Mouse (Mus musculus) lung, embryonic 16.5 days (tissue): ENCODE data around the gene Zfp106. TPM values are rescaled to one million over a fixed set of nuclear protein-coding genes. Genes with fewer than 3 reads are reported as not detected.

Experiments used
- ATAC-seq: fragments of 200-750 bp; cut with Nextera tagmentation; 2 replicates; pipeline ENCODE4 v1.8.0; 2017; ENCODE audit warnings: low read depth, mild to moderate bottlenecking, moderate library complexity
- H3K27ac ChIP-seq: fragments of 300-500 bp; sonication (generic); 2 replicates; pipeline ENCODE4 v1.5.1; 2014; ENCODE audit warnings: mild to moderate bottlenecking, control low read depth, low read length
- H3K27me3 ChIP-seq: fragments of 300-500 bp; sonication (generic); 2 replicates; pipeline ENCODE4 v1.6.1; 2014; ENCODE audit warnings: low read depth, low read length, mixed read lengths; ENCODE audit not compliant: control insufficient read depth, insufficient read depth
- H3K36me3 ChIP-seq: fragments of 300-500 bp; sonication (generic); 2 replicates; pipeline ENCODE4 v1.6.1; 2014; ENCODE audit warnings: low read length; ENCODE audit not compliant: control insufficient read depth, insufficient read depth
- H3K4me1 ChIP-seq: fragments of 300-500 bp; sonication (generic); replicated peaks from 2 replicates; pipeline ENCODE4 v1.6.1; 2014; ENCODE audit warnings: low read length, mixed read lengths; ENCODE audit not compliant: control insufficient read depth, insufficient read depth
- H3K4me2 ChIP-seq: fragments of 300-500 bp; sonication (generic); 2 replicates; pipeline ENCODE4 v1.6.1; 2014; ENCODE audit warnings: low read depth, low read length, control low read depth
- H3K4me3 ChIP-seq: fragments of 300-500 bp; sonication (generic); 2 replicates; pipeline ENCODE4 v1.5.1; 2014; ENCODE audit warnings: mild to moderate bottlenecking, low read length, control low read depth
- H3K9ac ChIP-seq: fragments of 300-500 bp; sonication (generic); 2 replicates; pipeline ENCODE4 v1.6.1; 2014; ENCODE audit warnings: low read length, control low read depth
- H3K9me3 ChIP-seq: fragments of 300-500 bp; sonication (generic); 2 replicates; pipeline ENCODE4 v1.6.1; 2016; ENCODE audit warnings: low read length; ENCODE audit not compliant: control insufficient read depth
- WGBS: fragments of 180-500 bp; shearing (Covaris S2); extraction: QIAGEN DNeasy Blood & Tissue Kit; methylation state at CpG from one replicate; pipeline ENCODE4 v1.1.7; 2014; 5-methylcytosine and 5-hydroxymethylcytosine counted together
- polyA plus RNA-seq: library from polyadenylated mRNA; unstranded; fragments of >200 nt; fragmentation: Nextera tagmentation; extraction: Ambion mirVana; gene quantifications from 2 replicates; pipeline ENCODE4 v1.2.1, GENCODE M21; 2015

Zfp106 gene
- polyA plus RNA-seq, 1 experiment from 2014 or later = 37.4 TPM

DNA sequence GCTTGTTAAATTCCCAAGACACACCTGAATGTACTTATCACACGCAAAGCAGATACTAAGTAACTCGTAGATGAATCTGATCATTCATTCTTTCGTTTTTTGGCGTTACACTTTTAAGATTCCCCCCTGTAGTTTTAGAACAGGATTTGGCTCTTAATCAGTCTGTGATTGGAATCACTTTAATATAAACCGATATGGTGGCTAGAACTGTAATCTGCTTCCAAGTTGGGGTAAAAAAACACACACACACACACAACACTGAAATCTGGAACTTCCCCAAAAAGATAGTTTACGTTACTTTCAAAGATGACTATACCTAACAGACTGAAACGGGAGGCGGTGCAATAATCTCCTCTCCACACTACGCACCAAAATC lies 796 bp downstream of the Zfp106 start:
- Histone ChIP-seq H3K9me3 (no peaks in the 10 kb centered on the region), H3K4me1 (peaks cover 8% of the 10 kb centered on the region), H3K4me3 (peak overlapping the region; percentile 79), H3K4me2 (peak overlapping the region; percentile 69), H3K9ac (peak overlapping the region; percentile 80), H3K27me3 (no peaks in the 10 kb centered on the region), H3K36me3 (no peaks in the 10 kb centered on the region), H3K27ac (peak overlapping the region; percentile 51)
- no peak for ATAC-seq
- WGBS = 18% methylated on average over 9 of the region's 9 CpGs

DNA sequence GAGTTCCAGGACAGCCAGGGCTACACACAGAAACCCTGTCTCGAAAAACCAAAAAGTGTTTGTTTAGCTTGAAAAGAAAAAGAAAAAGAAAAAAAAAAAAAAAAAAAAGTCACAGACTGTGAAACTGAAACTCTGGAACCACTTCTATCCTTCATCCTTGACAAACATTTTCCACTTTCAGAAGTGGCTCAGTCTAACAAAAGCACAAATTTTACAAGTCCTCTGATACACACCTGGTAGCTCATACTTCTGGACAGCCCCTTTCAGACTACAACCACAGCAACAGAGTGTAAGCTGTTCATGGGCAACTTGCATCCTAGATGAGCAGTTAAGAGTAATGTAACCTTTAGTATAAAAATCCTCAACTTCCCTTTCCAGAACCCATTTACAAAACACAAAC lies 2.1 kb downstream of the Zfp106 start:
- no peak for ATAC-seq
- no peaks in the 10 kb centered on the region for H3K27me3 ChIP-seq
- H3K4me3 ChIP-seq = no peak overlapping the region
- H3K4me2 ChIP-seq = no peak overlapping the region
- no peak overlapping the region for H3K27ac ChIP-seq
- H3K36me3 ChIP-seq = no peaks in the 10 kb centered on the region
- no peaks in the 10 kb centered on the region for H3K9me3 ChIP-seq
- H3K4me1 ChIP-seq = peaks cover 8% of the 10 kb centered on the region
- WGBS = 76% methylated on average over 1 of the region's 1 CpGs
- H3K9ac ChIP-seq = no peak overlapping the region

DNA sequence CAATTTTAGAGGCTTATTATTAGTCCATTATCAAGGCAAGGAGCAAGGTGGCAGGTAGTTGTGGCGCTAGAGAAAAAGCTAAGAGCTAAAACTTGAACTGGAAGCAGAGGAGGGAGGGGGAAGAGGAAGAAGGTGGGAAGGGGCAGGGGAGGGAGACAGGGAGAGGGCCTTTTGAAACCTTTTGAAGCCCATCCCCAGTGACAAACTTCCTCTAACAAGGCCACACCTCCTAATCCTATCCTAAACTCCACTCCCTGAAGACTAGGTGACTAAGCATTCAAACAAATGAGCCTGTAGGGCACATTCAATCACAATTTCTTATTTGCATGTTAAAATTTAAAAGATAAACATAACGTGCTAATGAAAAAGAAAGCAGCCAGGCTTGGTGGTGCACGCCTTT lies 4.8 kb downstream of the Zfp106 start:
- no peaks in the 10 kb centered on the region for H3K27me3 ChIP-seq
- ATAC-seq = no peak
- H3K9ac ChIP-seq = no peak overlapping the region
- no peak overlapping the region for H3K4me3 ChIP-seq
- H3K36me3 ChIP-seq = peaks cover 3% of the 10 kb centered on the region
- H3K4me1 ChIP-seq = peaks cover 5% of the 10 kb centered on the region
- H3K9me3 ChIP-seq = no peaks in the 10 kb centered on the region
- H3K4me2 ChIP-seq = no peak overlapping the region
- no peak overlapping the region for H3K27ac ChIP-seq
- 80% methylated on average over 3 of the region's 3 CpGs for WGBS

DNA sequence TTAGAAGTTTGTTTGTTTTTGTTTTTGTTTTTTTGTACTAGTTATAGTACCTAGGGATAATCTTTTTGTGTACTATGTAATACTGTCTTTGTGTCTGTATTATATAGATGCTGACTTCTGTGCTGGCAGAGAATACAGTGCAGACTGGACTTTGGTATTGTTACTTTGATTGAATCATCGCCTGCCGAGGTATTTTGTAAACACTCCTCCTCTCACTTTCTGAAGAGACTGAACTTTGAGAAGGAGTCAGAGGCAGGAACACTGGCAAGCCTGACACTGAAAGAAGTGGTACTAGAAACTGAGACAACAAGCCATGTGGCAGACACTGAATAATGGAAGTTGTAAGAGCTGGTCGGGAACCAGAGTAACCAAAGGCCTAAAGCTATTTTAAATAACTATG lies 6.8 kb downstream of the Zfp106 start:
- Histone ChIP-seq H3K9ac (no peak overlapping the region), H3K27ac (no peak overlapping the region), H3K4me3 (no peak overlapping the region), H3K4me2 (no peak overlapping the region), H3K9me3 (no peaks in the 10 kb centered on the region), H3K4me1 (no peaks in the 10 kb centered on the region; the same call in 1 of the 2 replicates), H3K27me3 (no peaks in the 10 kb centered on the region), H3K36me3 (peaks cover 11% of the 10 kb centered on the region)
- ATAC-seq = no peak
- WGBS = 47% methylated on average over 3 of the region's 3 CpGs

DNA sequence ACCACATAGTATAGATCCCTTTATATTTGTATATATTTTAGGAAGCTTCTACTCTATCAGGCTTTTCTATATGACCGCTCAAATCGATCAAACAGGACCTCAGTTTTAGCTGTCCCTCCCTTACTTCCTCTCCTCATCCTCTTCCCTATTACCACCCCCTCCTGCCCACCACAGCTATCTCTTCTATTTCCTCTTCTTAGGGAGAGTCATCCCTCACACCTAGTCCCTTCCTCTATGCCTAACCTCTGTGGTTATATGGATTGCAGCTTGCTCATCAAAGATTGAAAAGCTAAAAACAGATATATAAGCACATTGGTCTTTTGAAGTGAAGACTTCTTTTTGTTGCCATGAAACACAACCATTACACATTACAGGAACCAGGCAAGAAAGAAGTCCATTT lies 18.9 kb downstream of the Zfp106 start:
- ATAC-seq = no peak
- Histone ChIP-seq H3K4me1 (peaks cover 8% of the 10 kb centered on the region), H3K36me3 (no peaks in the 10 kb centered on the region), H3K27ac (no peak overlapping the region), H3K4me3 (no peak overlapping the region), H3K4me2 (no peak overlapping the region), H3K9me3 (no peaks in the 10 kb centered on the region), H3K27me3 (no peaks in the 10 kb centered on the region), H3K9ac (no peak overlapping the region)
- 88% methylated on average over 2 of the region's 2 CpGs for WGBS

DNA sequence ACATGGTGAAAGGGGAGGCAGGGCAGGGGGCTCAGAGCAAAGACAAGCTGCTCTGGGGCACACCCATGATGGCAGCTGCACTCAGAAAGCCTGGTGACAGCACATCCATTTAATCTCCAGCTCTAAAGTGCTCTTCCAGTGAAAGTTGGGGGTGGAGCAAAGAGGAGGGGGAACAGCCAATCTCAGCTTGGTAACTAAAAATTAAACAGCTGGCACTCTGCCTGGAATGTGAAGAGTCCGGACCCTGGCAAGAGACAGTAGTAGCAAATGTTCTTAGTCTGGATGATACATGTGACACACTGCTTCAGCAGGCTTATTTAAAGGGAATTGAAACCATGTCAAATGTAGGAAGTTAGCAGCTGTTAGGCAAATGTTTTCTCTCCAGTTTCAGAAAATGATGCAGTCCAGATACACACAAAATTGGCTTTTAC lies 23.9 kb downstream of the Zfp106 start:
- Histone ChIP-seq H3K9ac (no peak overlapping the region), H3K4me2 (peak overlapping the region; percentile 49)
- 8% methylated on average over 1 of the region's 1 CpGs for WGBS

DNA sequence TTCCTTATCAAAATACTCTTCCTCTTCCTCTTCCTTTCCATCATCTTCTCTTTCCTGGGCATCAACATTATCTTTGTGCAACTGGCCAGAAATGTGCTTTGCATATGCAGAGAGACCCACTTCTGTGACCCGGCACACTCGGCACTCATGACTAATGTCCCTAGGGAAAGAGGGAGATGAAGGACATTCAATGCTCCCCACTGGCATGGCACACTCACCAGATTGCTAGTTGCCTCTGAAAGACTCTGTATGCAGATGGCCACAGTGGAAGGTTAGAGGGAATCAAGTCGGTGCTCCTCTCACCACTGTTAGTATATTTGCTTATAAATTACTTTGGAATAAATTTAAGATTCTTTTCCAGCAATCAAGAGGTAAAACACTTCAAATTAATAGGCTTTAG lies 24.3 kb downstream of the Zfp106 start:
- Histone ChIP-seq H3K9me3 (no peaks in the 10 kb centered on the region), H3K36me3 (peaks cover 9% of the 10 kb centered on the region), H3K4me1 (peaks cover 14% of the 10 kb centered on the region), H3K27me3 (no peaks in the 10 kb centered on the region), H3K4me3 (peak overlapping the region; percentile 30), H3K9ac (no peak overlapping the region), H3K4me2 (peak overlapping the region; percentile 49), H3K27ac (peak overlapping the region; percentile 88)
- ATAC-seq = peak; percentile 18; the same call in 1 of the 2 replicates
- WGBS = 44% methylated on average over 3 of the region's 3 CpGs

More for the DNA sequence above, 23.9 kb downstream of the Zfp106 start:
- peaks cover 14% of the 10 kb centered on the region for H3K4me1 ChIP-seq
- H3K9me3 ChIP-seq = no peaks in the 10 kb centered on the region
- H3K4me3 ChIP-seq = peak overlapping the region; percentile 30
- H3K27ac ChIP-seq = peak overlapping the region; percentile 88
- ATAC-seq = peak; percentile 99
- no peaks in the 10 kb centered on the region for H3K27me3 ChIP-seq
- H3K36me3 ChIP-seq = peaks cover 6% of the 10 kb centered on the region

DNA sequence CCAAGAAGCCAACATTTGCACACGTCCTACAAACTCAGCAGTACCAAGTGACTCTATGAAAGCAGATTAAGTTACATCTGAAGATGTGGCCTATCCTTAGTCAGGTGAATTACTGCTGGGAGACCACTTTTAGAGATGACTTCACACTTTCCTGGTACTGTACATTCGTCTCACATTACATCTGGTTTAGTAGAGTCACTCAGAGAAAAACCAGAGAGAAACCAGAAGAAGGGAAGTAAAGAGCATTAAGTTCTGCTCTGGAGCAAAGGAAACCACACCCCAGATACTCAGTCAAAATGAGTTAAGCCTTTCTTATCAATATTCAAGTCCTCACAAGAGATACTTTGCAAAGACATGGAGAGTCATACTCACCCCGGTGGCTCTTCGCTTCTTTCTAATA lies 32.4 kb downstream of the Zfp106 start:
- Histone ChIP-seq H3K4me2 (no peak overlapping the region), H3K36me3 (peaks cover 28% of the 10 kb centered on the region), H3K4me3 (no peak overlapping the region), H3K4me1 (no peaks in the 10 kb centered on the region), H3K9me3 (no peaks in the 10 kb centered on the region), H3K9ac (no peak overlapping the region), H3K27me3 (no peaks in the 10 kb centered on the region), H3K27ac (no peak overlapping the region)
- 90% methylated on average over 4 of the region's 4 CpGs for WGBS
- ATAC-seq = no peak

DNA sequence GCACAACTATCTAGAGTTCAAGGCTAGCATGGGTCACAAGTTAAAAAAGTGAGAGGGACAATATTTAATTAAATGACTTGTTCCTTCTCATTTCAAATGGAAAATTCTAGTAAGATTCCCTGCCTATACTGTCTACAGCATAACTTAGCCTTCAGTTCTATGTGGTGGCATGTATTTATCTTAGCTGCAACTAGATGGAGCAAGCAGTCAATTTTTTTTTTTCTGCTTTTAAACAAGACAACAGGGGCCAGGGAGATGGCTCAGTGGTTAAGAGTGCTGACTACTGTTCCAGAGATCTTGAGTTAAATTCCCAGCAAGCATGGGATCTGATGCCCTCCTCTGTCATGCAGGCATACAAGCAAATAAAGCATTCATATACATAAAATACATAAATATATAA lies 34.1 kb downstream of the Zfp106 start:
- H3K27me3 ChIP-seq = no peaks in the 10 kb centered on the region
- H3K9ac ChIP-seq = no peak overlapping the region
- no peak overlapping the region for H3K4me2 ChIP-seq
- no peaks in the 10 kb centered on the region for H3K4me1 ChIP-seq
- ATAC-seq = no peak
- no peaks in the 10 kb centered on the region for H3K9me3 ChIP-seq
- H3K36me3 ChIP-seq = peaks cover 26% of the 10 kb centered on the region
- no peak overlapping the region for H3K27ac ChIP-seq
- H3K4me3 ChIP-seq = no peak overlapping the region

DNA sequence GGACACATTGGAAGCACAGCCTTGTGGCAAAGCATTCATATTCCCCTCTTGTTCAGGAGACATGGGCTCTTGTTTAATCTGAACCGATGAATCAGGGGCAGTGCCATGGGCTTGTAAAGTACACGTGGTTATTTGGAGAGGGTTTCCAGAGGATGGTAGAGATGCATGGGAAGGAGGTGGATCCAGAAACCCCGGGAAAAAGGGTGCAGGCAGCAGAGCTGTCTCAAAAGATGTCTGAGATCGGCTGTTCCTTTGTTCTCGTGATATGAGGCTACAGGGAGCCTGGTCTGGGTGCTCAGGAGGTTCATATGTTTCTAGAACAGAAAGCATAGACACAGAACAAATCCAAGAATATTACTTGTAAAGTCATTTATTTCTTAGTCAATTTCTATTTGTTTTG lies 36.9 kb downstream of the Zfp106 start:
- WGBS = 82% methylated on average over 5 of the region's 5 CpGs
- Histone ChIP-seq H3K27ac (no peak overlapping the region), H3K9me3 (no peaks in the 10 kb centered on the region), H3K4me2 (no peak overlapping the region), H3K4me3 (no peak overlapping the region), H3K27me3 (no peaks in the 10 kb centered on the region), H3K36me3 (peaks cover 36% of the 10 kb centered on the region), H3K4me1 (no peaks in the 10 kb centered on the region), H3K9ac (no peak overlapping the region)
- no peak for ATAC-seq
